Comparison of ENCODE assay signal across 8 mouse cellular contexts in the genomic region with DNA sequence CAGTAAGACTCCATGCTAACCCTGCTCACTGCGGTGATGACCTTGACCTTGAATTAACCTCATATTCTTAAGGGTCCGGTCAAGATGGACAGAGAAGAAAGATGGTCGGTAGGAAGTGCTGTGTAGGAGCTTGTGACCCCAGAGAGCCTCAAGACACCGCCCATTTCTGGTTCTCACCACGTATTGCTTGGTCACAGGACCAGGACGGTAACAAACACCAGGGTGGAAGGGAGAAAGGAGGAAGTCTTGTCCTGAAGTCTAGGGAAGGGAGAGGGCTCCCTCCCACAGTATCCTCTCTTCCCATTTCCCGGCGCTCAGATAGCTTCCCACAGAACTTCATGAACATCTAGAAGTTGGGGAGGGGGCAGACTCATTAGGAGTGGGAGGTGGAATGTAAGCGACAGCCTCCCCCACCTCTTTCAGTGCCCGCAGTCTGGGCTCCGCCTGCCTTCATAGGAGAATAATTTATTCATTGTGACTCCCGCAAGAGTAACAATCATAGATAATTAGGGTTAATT. TPM values are rescaled to one million over a fixed set of nuclear protein-coding genes. Genes with fewer than 3 reads are reported as not detected.
DNase-seq lines count a peak whose midpoint lies in the region; TF ChIP-seq lines count a peak whose summit lies in the region.

No protein-coding gene starts in this region.

- TF ChIP-seq POLR2A in cerebellum, adult 2 months (IDR thresholded peaks at IDR 0.05; ENCODE audit: borderline replicate concordance, insufficient read depth, low read length): no peak

- peaks cover 16% of the 10 kb centered on the region for H3K4me1 ChIP-seq in cerebellum, adult 2 months (ENCODE audit: control insufficient read depth, insufficient read depth, low read length)

- H3K4me3 ChIP-seq in cerebellum, adult 2 months (replicated peaks; ENCODE audit: insufficient read depth, low read depth, low read length): peak overlapping the region; percentile 51

- no peak for TF ChIP-seq CTCF in cerebellum, adult 2 months (IDR thresholded peaks at IDR 0.05; ENCODE audit: borderline replicate concordance, insufficient read depth, low read depth, low read length)

- 38% methylated on average over 12 of the region's 12 CpGs for WGBS in cerebellum, adult 2 months

- no peaks in the 10 kb centered on the region; the same call in 1 of the 2 replicates for H3K27me3 ChIP-seq in cerebellum, adult 2 months (ENCODE audit: control insufficient read depth, insufficient read depth, low read length)

- no peak overlapping the region for H3K27ac ChIP-seq in cerebellum, adult 2 months (ENCODE audit: insufficient read depth, low read length)

- DNase-seq in cerebellum, adult 2 months: no peak
- DNase-seq in cerebellum, postnatal 10 days: no peak
- DNase-seq in spleen, postnatal 36 days (ENCODE audit: low spot score in 2 of 2): peak; percentile 30 to 39
- no peak for DNase-seq in spleen, postnatal 10 days (ENCODE audit: low spot score in 2 of 2)
- DNase-seq in lung, postnatal 36 days: peak; percentile 42
- no peak for DNase-seq in thymus, postnatal 4 days
- no peak for DNase-seq in left cerebral cortex, adult 18-20 months (ENCODE audit: low spot score in 2 of 2)
- DNase-seq in left cerebral cortex, adult 11 months (ENCODE audit: low spot score): no peak

RNA-seq across cellular contexts. Expression of a gene that starts 1.6 kb away (rescaled TPM):
- 31.0 and 37.7 TPM in 2 replicates for polyA plus RNA-seq in cerebellum, adult 2 months (2012; rRNA removed)
- 100 to 1,000 TPM in 1 of 2 experiments, 10 to 100 TPM in 1; 86.3 to 109 TPM for total RNA-seq in left cerebral cortex, adult 18-20 months (2021)

RNA-seq across cellular contexts. Expression of a gene that starts 25.2 kb away (rescaled TPM):
- 746 and 786 TPM in 2 replicates for polyA plus RNA-seq in cerebellum, adult 2 months (2012; rRNA removed)
- 100 to 1,000 TPM; 627 to 650 TPM for total RNA-seq in left cerebral cortex, adult 18-20 months (2021)

RNA-seq across cellular contexts. Expression of a gene that starts 28.8 kb away (rescaled TPM):
- 34.6 and 37.5 TPM in 2 replicates for polyA plus RNA-seq in cerebellum, adult 2 months (2012; rRNA removed)
- total RNA-seq in left cerebral cortex, adult 18-20 months (2021): 100 to 1,000 TPM; 154 to 170 TPM

RNA-seq across cellular contexts. Expression of a gene that starts 55.7 kb away (rescaled TPM):
- 2.0 and 2.2 TPM in 2 replicates for polyA plus RNA-seq in cerebellum, adult 2 months (2012; rRNA removed)
- total RNA-seq in left cerebral cortex, adult 18-20 months (2021): 1 to 10 TPM; 1.4 to 1.9 TPM

Comparison
In these comparisons a context has a peak if more than half of its experiments do, and no peak if none do; other contexts are left out.
1. DNase-seq: peak in spleen, postnatal 36 days (2 of 2) and lung, postnatal 36 days (single experiment); none in cerebellum, adult 2 months (0 of 2), cerebellum, postnatal 10 days (0 of 2), spleen, postnatal 10 days (0 of 2), thymus, postnatal 4 days (single experiment), left cerebral cortex, adult 18-20 months (0 of 2) and left cerebral cortex, adult 11 months (single experiment).